Mouse (Mus musculus) ovary, adult 2 months (tissue): ENCODE data around the gene Parp12. TPM values are rescaled to one million over a fixed set of nuclear protein-coding genes. Genes with fewer than 3 reads are reported as not detected.

Source experiments
- polyA plus RNA-seq: library from polyadenylated mRNA; depleted of rRNA; stranded (reverse); fragments of >200 nt; gene quantifications from 2 replicates; pipeline ENCODE4 v1.2.3, GENCODE M21; 2012; rRNA removed

Parp12 gene
- polyA plus RNA-seq, result 41.5 and 43.8 TPM in 2 replicates

GRCm38 (mm10) chr6:39117584-39118455, at the start of gene Parp12:
Parp12 (minus strand) TSS chr6:39118349.

Other genes with a start within 250 kb of the Parp12 start
- 3.5 and 4.0 TPM in 2 replicates for gene Tbxas1, start 242.9 kb downstream of the Parp12 start, polyA plus RNA-seq
- 43.1 and 58.8 TPM in 2 replicates for gene Hipk2, start 242.2 kb downstream of the Parp12 start, polyA plus RNA-seq
- gene Kdm7a, start 88.4 kb upstream of the Parp12 start, polyA plus RNA-seq, result 3.7 and 4.4 TPM in 2 replicates